Mouse (Mus musculus) stomach, postnatal 0 days (tissue): ENCODE results near the gene Dohh.

Experiments used
- CTCF ChIP-seq: IDR thresholded peaks from 2 replicates; pipeline ENCODE4 v1.5.1; 2016; ENCODE audit warnings: antibody characterized with exemption, low read depth, mild to moderate bottlenecking, moderate library complexity
- EP300 ChIP-seq: optimal IDR thresholded peaks from 2 replicates; pipeline ENCODE3; 2016; ENCODE audit warnings: antibody characterized with exemption

DNA sequence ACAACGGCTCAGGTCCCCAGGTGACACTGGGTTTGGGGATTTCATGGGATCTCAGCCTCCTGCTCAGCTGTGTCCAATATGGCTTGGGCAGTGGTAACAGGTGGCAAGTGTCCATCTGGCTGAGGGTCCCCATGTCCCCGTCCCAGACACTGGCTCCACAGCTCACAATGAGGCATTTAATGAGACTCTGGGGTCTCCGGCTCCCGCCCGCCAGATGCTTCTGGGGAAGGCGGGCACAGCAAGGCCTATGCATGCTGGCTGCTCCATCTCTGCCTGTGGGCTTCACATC is 17.1 kb upstream of the Dohh start:
- TF ChIP-seq CTCF = no peak
- TF ChIP-seq EP300 = no peak
